Mouse (Mus musculus): ENCODE results near the gene Zfp451.

Zfp451 gene

GRCm38 (mm10) chr1:33717636-33718035 lies 96.8 kb downstream of the Zfp451 start:
- DNase-seq (ENCODE audit: low spot score in 2 of 2): no peak

GRCm38 (mm10) chr1:33714796-33715195 lies 99.6 kb downstream of the Zfp451 start:
- no peak for DNase-seq (ENCODE audit: low spot score in 2 of 2)

- DNase-seq (ENCODE audit: low spot score in 2 of 2): no peak
Measured at GRCm38 (mm10) chr1:33712026-33712425, 102.4 kb downstream of the Zfp451 start.

Data from spleen, postnatal 4 days (tissue).